Mouse (Mus musculus): ENCODE results near the gene Zbtb3.
"Not testable (repeated sequence)": the region's sequence is repeated elsewhere in the genome, so short reads cannot be mapped to it uniquely, and the experiment has no call there.

Zbtb3 gene

DNA sequence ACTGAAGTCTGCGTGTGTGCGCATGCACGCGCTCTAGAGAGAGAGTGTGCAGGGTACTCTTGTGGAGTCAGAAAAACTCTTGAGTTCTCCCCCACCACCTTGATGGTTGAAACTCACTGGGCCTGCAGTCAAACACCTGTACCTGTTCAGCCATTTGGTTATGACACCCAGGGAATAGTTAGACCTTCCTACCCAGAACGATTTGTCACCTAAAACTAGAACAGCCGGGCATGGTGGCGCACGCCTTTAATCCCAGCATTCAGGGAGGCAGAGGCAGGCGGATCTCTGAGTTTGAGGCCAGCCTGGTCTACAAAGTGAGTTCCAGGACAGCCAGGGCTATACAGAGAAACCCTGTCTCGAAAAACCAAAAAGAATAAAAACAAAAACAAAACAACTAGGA lies 34.0 kb downstream of the Zbtb3 start:
- in situ Hi-C loops (cut with MboI; ENCODE audit: low pct_unique_long_range_greater_than_20kb in 1 of 2, low sequenced_read_pairs in 2 of 2, unreplicated experiment in 1 of 2) = not testable (repeated sequence)

DNA sequence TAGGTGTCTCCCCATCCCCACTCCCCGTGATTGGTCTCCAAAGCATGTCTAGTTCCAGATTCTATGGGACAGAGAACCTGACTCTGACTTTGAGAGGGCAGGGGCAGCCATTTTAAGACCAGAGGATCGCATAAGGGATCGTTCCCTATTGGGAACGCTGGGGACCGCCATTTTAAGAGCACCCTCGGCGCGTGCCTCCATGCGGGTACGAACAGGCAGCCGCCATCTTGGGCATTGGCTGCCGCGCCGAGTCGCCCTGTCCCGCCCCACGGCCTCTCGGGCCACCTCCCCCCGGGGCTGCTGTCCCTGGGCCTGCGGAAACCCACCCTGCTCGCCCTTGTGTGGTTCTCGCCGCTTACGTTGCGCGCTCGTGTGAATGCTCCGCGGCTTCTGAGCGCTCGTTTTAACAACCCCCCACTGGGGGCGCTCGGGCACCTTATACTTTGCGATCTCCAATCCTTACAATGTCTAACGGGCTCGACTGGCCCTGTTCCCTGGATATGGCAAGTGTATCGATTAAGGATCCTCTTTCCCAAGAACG lies 35.0 kb downstream of the Zbtb3 start, which contains the start of gene Bscl2:
Gene Bscl2, plus strand, starts transcription at position 217 of the 541 bp plus-strand sequence.
- in situ Hi-C loops (cut with MboI; ENCODE audit: low pct_unique_long_range_greater_than_20kb in 1 of 2, low sequenced_read_pairs in 2 of 2, unreplicated experiment in 1 of 2) = no loop called here

DNA sequence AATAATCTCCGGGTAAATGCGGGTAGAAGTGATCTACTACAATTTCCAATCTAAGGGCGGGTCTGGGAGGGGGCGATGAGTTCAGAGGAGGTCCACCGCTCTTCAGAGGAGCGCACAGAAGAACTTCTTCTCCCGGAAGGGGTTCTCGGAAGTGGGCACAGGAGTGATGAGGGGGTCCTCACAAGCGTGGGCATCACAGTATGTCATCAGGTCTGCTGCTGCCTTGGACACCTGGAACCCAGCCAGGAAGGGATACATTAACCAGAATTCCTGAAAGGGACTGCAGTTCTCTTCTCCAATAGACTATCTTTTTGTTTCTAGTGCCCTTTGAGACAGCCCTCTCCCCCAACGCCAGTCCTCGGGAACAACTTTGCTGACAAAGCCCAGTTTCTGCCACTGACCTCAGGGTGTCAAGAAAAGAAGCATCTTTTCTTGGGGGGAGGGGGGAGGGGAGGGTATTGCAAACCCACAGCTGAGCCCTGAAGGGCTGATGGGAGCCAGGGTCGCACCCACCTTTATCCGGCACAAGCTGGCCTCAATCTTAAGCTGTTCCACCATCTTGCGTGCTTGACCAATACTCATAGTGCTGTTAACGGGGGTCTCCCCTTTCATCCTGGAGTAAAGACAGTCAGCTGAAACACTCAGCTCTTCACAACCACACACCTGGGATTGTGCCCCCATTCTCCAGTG lies 35.8 kb downstream of the Zbtb3 start:
- in situ Hi-C loops (cut with MboI; ENCODE audit: low pct_unique_long_range_greater_than_20kb in 1 of 2, low sequenced_read_pairs in 2 of 2, unreplicated experiment in 1 of 2) = no loop called here

DNA sequence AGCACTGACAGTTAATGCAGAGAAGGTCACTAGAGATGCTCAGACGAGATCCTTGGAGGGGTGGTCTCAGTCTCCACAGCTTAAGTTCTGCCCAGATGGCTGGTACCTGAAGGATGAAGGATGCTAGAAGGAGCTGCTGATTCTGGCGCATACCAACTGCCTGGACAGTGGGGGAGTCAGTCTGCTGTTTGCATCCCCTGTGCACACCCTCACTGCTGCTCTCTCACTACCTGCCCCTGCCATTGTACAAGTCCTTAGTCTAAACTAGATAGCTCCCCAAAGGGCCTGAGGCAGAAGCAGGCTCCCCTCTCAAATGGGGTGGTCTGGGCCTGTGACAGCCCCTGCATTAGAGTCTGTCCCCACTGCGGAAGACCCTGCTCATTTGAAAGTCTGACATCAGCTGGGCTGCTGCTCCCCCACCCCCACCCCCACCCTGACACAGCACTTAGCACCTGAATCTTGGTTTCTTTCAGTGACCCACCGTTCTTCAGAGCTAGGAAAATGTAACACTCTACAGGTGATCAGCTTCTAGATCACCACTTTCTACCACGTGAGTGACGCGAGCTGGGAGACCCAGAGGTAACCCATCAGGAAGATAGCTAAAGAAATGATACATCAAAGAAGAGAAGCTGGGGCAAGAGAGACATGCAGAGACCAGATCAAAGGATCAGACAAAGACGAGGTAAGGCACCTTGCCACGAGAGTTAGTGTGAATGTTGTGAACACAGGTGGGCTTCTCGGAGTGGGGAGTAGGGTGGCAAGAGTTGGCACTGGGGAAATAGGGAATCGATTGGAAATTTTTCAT lies 37.0 kb downstream of the Zbtb3 start, which contains the start of gene Gng3:
Gene Gng3, minus strand, starts transcription at position 92 of the 805 bp plus-strand sequence.
- in situ Hi-C loops (cut with MboI; ENCODE audit: low pct_unique_long_range_greater_than_20kb in 1 of 2, low sequenced_read_pairs in 2 of 2, unreplicated experiment in 1 of 2) = no loop called here

DNA sequence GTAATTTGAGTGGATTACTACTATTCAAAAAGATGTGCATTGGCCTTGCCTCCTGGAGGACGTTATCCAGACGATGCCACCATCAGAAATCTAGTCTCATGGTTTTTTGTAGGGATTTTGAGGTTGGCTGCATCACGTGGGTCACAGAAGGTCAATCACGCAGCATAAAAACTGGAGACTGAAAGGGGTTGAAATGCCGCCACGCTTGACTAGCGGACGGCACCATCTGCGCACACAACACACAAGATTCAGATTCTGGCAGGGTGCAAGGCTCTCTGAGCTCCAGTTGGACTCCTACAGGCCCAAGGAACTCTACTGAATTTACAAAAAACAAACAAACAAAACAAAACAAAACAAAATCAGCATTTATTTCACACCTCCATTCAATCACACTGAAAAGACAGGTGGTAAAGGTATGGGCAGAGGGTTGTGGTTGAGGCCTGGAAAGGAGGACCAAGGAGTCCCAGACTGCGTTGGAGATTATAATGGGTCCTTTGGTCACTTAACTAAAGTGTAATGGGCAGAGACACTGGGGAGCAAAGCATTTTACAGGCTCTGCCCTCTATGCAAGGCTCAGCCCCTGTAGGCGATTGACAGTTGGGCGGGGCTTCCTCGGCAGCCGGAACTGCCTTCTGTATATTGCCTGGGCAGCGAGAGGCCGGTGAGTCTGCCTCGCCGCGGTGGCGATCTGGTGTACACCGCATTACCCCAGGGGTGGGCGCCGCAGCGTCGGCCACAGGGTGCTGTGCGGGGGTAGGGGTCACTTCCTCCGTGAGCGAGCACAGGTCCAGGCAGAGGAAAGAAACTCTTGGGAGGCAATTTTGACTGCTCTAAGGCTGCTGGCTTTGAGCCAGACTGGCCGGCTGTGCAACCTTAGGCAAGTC lies 37.8 kb downstream of the Zbtb3 start:
- in situ Hi-C loops (cut with MboI; ENCODE audit: low pct_unique_long_range_greater_than_20kb in 1 of 2, low sequenced_read_pairs in 2 of 2, unreplicated experiment in 1 of 2) = no loop called here

DNA sequence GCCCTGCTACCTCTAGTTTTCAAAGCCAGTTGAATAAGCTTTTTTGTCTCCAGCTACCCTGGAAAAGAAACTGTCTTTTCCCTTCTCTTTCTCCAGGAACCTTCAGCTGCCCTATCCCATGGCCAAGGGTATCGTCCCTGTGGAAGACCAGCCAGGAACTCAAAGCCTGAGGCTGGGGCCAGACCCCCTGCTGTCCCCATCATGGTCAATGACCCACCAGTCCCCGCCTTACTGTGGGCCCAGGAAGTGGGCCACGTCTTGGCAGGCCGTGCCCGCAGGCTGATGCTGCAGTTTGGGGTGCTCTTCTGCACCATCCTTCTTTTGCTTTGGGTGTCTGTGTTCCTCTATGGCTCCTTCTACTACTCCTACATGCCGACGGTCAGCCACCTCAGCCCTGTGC lies 38.7 kb downstream of the Zbtb3 start:
- in situ Hi-C loops (cut with MboI; ENCODE audit: low pct_unique_long_range_greater_than_20kb in 1 of 2, low sequenced_read_pairs in 2 of 2, unreplicated experiment in 1 of 2) = no loop called here

DNA sequence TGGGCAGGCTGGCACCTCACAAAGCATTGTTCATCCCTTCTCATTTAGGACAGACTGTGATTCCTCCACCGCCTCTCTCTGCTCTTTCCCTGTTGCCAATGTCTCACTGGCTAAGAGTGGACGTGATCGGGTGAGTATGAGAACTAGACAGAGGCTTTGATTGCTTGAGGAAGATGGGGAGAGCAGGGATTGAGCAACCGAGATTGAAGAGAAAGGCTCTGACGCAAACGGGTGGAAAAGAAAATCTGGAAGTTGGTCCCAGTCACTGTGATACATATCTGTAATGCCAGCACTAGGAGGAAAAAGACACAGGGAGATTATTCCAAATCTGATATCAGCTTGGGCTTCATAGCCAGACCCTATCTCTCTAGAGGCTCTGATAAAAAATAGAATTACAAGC lies 40.6 kb downstream of the Zbtb3 start:
- in situ Hi-C loops (cut with MboI; ENCODE audit: low pct_unique_long_range_greater_than_20kb in 1 of 2, low sequenced_read_pairs in 2 of 2, unreplicated experiment in 1 of 2) = no loop called here

DNA sequence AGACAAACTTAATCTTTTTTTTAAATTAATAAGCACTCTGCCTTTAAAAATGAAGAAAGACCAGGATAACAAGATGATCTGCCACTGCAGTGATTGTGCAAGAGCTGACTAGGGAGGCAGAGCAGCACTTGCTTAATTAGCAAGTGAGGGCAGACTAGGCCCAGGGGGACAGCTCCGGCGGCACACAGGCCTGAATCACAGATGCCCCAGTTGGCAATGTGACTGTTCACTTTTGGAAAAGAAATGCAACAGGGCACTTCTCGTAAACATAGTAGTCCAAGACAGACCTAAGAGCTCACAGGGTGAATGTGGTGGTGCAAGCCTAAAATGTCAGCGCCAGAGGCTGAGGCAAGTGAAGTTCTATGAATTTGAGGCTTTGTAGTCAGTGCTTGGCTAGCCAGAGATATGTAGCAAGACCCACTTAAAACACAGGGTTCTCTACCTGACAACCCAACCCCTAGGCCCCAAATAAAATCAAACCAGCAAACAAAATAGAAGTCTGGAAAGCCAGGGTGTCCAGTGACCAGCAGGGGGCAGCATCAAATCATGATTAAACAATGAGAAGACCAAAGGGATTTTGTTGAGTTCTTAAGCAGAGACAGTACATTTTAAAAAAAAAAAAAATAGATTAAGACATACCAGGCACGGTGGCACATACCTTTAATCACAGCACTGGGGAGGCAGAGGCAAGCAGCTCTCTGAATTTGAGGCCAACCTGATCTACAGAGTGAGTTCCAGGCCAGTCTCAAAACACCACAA lies 42.2 kb downstream of the Zbtb3 start:
- in situ Hi-C loops (cut with MboI; ENCODE audit: low pct_unique_long_range_greater_than_20kb in 1 of 2, low sequenced_read_pairs in 2 of 2, unreplicated experiment in 1 of 2) = no loop called here

DNA sequence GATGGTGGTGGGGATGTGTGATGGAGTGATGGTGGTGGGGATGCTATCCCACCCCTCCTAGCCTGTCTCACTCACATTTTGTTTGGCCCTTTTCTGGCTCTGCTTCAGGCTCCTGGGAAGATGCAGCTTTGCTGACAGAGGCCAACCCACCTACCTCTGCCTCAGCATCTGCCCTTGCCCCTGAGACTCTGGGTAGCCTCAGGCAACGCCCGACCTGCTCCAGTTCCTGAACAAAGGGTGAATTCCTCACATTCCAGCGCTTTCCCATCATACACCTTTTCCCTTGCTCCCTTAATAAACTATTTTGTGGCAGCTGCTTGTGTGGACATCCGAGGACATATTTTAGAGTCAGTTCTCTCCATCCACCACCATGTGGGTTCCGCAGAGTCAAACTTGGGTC lies 46.0 kb downstream of the Zbtb3 start:
- in situ Hi-C loops (cut with MboI; ENCODE audit: low pct_unique_long_range_greater_than_20kb in 1 of 2, low sequenced_read_pairs in 2 of 2, unreplicated experiment in 1 of 2) = no loop called here

DNA sequence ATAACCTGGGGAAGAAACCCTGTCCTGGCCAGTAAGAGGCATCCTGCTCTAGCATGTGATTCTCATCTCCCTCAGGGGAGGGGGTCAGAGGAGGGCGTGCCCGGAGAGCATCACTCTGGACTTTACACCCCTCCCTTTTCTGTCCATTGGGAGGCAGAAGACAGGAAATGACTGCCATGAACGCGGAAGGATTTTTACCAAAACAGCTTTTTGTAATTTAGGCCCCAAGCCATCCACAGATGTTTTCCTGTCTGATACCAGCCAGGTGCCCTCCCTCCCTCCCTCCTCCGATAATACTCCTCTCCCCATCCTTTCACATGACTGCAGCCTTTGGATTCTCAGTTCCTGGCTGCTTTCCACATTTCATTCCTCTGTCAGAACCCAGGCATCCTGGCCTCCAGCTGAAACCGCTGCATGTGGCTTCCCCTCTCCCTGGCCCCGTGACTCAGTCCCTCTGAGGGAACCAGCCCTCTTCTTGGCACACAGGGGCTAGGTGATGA lies 48.1 kb downstream of the Zbtb3 start, which contains the start of gene Lrrn4cl:
Gene Lrrn4cl, plus strand, starts transcription at position 367 of the 500 bp plus-strand sequence.
- in situ Hi-C loops (cut with MboI; ENCODE audit: low pct_unique_long_range_greater_than_20kb in 1 of 2, low sequenced_read_pairs in 2 of 2, unreplicated experiment in 1 of 2) = loop anchor here (5.0 to 25.0 kb wide), 2 partner anchors 262 to 987 kb away; partner anchors contain the start of gene Scgb2a2 (in 1 of the 2)

DNA sequence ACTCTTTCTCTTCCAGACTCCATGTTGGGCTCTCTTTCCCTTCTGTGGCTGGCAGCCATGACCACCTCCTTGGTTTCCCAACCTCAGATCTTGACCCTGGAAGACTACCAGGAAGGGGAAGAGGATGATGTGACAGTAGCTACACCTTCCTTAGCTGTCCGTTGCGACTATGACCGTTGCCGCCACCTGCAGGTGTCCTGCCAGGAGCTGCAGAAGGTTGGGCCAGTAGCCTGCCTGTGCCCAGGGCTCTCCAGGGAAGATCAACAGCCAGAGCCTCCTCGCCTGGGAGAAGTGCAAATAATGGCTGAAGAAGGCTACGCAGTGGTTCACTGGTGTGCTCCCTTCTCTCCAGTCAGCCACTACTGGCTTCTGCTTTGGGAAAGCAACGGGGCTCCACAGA lies 49.3 kb downstream of the Zbtb3 start:
- in situ Hi-C loops (cut with MboI; ENCODE audit: low pct_unique_long_range_greater_than_20kb in 1 of 2, low sequenced_read_pairs in 2 of 2, unreplicated experiment in 1 of 2) = loop anchor here (5.0 to 25.0 kb wide), 2 partner anchors 261 to 986 kb away; partner anchors contain the start of gene Scgb2a2 (in 1 of the 2)

DNA sequence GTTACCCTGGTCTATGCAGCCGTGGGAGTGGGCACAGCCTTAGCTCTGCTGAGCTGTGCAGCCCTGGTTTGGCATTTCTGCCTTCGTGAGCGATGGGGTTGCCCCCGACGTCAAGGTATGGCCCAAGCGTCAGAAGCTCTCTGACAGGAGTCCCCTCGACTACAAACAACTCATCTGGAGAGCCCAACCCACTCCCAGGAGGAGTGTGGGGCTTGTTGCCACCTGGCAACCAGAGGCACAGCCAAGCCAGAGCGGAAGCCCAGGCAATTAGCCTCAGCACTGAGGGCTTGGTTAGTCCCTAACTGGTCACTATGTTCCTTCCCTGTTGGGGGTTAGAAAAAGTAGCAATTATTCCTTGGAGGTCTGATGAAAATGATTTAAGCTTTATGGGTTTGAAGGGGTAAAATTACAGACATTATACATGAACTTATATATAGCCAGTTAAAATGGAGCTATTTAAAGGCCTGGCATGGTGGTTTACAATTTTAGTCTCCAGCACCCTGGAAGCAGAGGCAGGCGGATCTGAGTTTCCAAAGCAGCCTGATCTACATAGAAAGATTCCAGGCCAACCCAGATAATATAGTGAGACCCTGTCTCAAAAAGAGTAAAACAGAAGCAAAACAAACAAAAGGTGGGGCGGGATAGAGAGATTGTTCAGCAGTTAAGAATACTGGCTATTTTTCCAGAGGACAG lies 50.0 kb downstream of the Zbtb3 start:
- in situ Hi-C loops (cut with MboI; ENCODE audit: low pct_unique_long_range_greater_than_20kb in 1 of 2, low sequenced_read_pairs in 2 of 2, unreplicated experiment in 1 of 2) = loop anchor here (5.0 to 25.0 kb wide), 2 partner anchors 260 to 985 kb away; partner anchors contain the start of gene Scgb2a2 (in 1 of the 2)

DNA sequence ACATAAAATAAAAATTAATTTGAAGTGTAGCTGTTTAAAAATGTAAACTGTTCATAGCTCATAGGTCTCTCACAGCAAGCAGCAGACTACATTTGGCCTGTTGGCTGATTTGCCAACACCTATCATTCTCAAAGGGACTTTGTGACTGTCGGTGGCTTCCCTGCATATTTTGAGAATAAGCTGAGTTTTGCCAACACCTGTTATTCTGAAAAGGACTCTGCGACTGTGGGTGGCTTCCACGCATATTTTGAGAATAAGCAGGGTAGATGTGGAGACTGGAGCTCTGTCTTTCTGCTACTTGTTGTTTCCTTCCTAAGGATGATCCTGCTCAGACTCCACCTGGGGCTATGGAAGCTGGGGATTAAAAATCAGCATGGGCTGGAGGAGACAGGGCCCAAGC lies 50.8 kb downstream of the Zbtb3 start:
- in situ Hi-C loops (cut with MboI; ENCODE audit: low pct_unique_long_range_greater_than_20kb in 1 of 2, low sequenced_read_pairs in 2 of 2, unreplicated experiment in 1 of 2) = loop anchor here (5.0 to 25.0 kb wide), 2 partner anchors 259 to 984 kb away; partner anchors contain the start of gene Scgb2a2 (in 1 of the 2)
